8 mouse cellular contexts compared by ENCODE assay signal in genomic region chr2:26483230-26483869, GRCm38 (mm10). TPM values are rescaled to one million over a fixed set of nuclear protein-coding genes. Genes with fewer than 3 reads are reported as not detected.
A peak's percentile ranks its signal among the peaks of the same experiment; 100 is the strongest.
DNase-seq lines count a peak whose midpoint lies in the region; ATAC-seq and TF ChIP-seq lines count a peak whose summit lies in the region.

No protein-coding gene starts in this region.

- peaks cover 64% of the 10 kb centered on the region for H3K4me1 ChIP-seq in heart, embryonic 10.5 days
- H3K4me1 ChIP-seq in embryonic facial prominence, embryonic 10.5 days, result peaks cover 70% of the 10 kb centered on the region
- peaks cover 54% of the 10 kb centered on the region for H3K4me1 ChIP-seq in intestine, postnatal 0 days (replicated peaks; ENCODE audit: control insufficient read depth, insufficient read depth, low read length)

- WGBS in heart, embryonic 10.5 days, result 45% methylated on average over 13 of the region's 13 CpGs
- 65% methylated on average over 13 of the region's 13 CpGs for WGBS in embryonic facial prominence, embryonic 10.5 days
- WGBS in intestine, postnatal 0 days, result 33% methylated on average over 13 of the region's 13 CpGs

- H3K27me3 ChIP-seq in heart, embryonic 10.5 days (ENCODE audit: insufficient read depth, poor library complexity, severe bottlenecking), result peaks cover 8% of the 10 kb centered on the region; the same call in 1 of the 2 replicates
- no peaks in the 10 kb centered on the region for H3K27me3 ChIP-seq in embryonic facial prominence, embryonic 10.5 days (replicated peaks; ENCODE audit: low read depth, poor library complexity, severe bottlenecking)
- H3K27me3 ChIP-seq in intestine, postnatal 0 days (replicated peaks; ENCODE audit: control insufficient read depth, insufficient read depth, low read length), result no peaks in the 10 kb centered on the region

- intact Hi-C loops in heart, postnatal 10 days (cut with DNase I), result no loop called here
- intact Hi-C loops in left cerebral cortex, postnatal 25 days (cut with DNase I), result no loop called here

- H3K36me3 ChIP-seq in heart, embryonic 10.5 days, result peaks cover 53% of the 10 kb centered on the region
- H3K36me3 ChIP-seq in embryonic facial prominence, embryonic 10.5 days (replicated peaks), result peaks cover 71% of the 10 kb centered on the region
- H3K36me3 ChIP-seq in intestine, postnatal 0 days (ENCODE audit: control insufficient read depth, insufficient read depth), result peaks cover 34% of the 10 kb centered on the region

- H3K9ac ChIP-seq in intestine, postnatal 0 days (ENCODE audit: low read depth, low read length), result no peak overlapping the region; the same call in 1 of the 2 replicates

- TF ChIP-seq CTCF in intestine, postnatal 0 days (IDR thresholded peaks at IDR 0.05; ENCODE audit: low read depth), result no peak

- H3K4me2 ChIP-seq in intestine, postnatal 0 days (replicated peaks; ENCODE audit: low read depth), result peak overlapping the region; percentile 51

- ATAC-seq in intestine, postnatal 0 days, result no peak

- DNase-seq in heart, embryonic 10.5 days (ENCODE audit: low spot score), result no peak
- DNase-seq in heart, postnatal 10 days, result no peak
- DNase-seq in embryonic facial prominence, embryonic 10.5 days (ENCODE audit: low spot score), result no peak
- peak; percentile 29 to 51 for DNase-seq in natural killer cell, adult 2 months (ENCODE audit: low spot score in 2 of 2)
- no peak for DNase-seq in left cerebral cortex, postnatal 25 days (ENCODE audit: low spot score in 2 of 2)
- no peak for DNase-seq in frontal cortex, postnatal 10 days (ENCODE audit: low spot score in 2 of 2)
- DNase-seq in gastrocnemius, postnatal 10 days, result no peak

- H3K4me3 ChIP-seq in heart, embryonic 10.5 days, result no peak overlapping the region
- no peak overlapping the region for H3K4me3 ChIP-seq in embryonic facial prominence, embryonic 10.5 days
- H3K4me3 ChIP-seq in intestine, postnatal 0 days (ENCODE audit: low read depth, low read length), result no peak overlapping the region

- peak overlapping the region; percentile 17; the same call in 1 of the 2 replicates for H3K27ac ChIP-seq in heart, embryonic 10.5 days
- H3K27ac ChIP-seq in embryonic facial prominence, embryonic 10.5 days (replicated peaks), result peak overlapping the region; percentile 25; the same call in 1 of the 2 replicates
- H3K27ac ChIP-seq in intestine, postnatal 0 days (ENCODE audit: low read depth, low read length), result peak overlapping the region; percentile 78

- H3K9me3 ChIP-seq in heart, embryonic 10.5 days, result no peaks in the 10 kb centered on the region
- H3K9me3 ChIP-seq in embryonic facial prominence, embryonic 10.5 days, result no peaks in the 10 kb centered on the region
- no peaks in the 10 kb centered on the region for H3K9me3 ChIP-seq in intestine, postnatal 0 days (ENCODE audit: control insufficient read depth)

RNA-seq across cellular contexts. Expression of gene Notch1, which starts 33.1 kb away (rescaled TPM):
- polyA plus RNA-seq in heart, embryonic 10.5 days (2016; fragmentation: Nextera tagmentation; extraction: Ambion mirVana), result 13.2 and 16.6 TPM in 2 replicates
- 10 to 100 TPM; 54.0 to 54.3 TPM for total RNA-seq in heart, postnatal 10 days (2021)
- polyA plus RNA-seq in embryonic facial prominence, embryonic 10.5 days (2016; fragmentation: Nextera tagmentation; extraction: Ambion mirVana), result 17.1 and 20.3 TPM in 2 replicates
- 3.6 and 3.7 TPM in 2 replicates for polyA plus RNA-seq in intestine, postnatal 0 days (2015; fragmentation: Nextera tagmentation; extraction: Ambion mirVana)
- 10 to 100 TPM; 17.4 to 28.9 TPM for total RNA-seq in left cerebral cortex, postnatal 25 days (2021)
- 10 to 100 TPM; 22.5 to 33.5 TPM for total RNA-seq in gastrocnemius, postnatal 10 days (2021)

RNA-seq across cellular contexts. Expression of gene Sec16a, which starts 38.3 kb away (rescaled TPM):
- 24.7 and 26.4 TPM in 2 replicates for polyA plus RNA-seq in heart, embryonic 10.5 days (2016; fragmentation: Nextera tagmentation; extraction: Ambion mirVana)
- total RNA-seq in heart, postnatal 10 days (2021), result 10 to 100 TPM; 38.2 to 45.5 TPM
- polyA plus RNA-seq in embryonic facial prominence, embryonic 10.5 days (2016; fragmentation: Nextera tagmentation; extraction: Ambion mirVana), result 30.4 and 32.1 TPM in 2 replicates
- 17.4 and 18.3 TPM in 2 replicates for polyA plus RNA-seq in intestine, postnatal 0 days (2015; fragmentation: Nextera tagmentation; extraction: Ambion mirVana)
- 10 to 100 TPM; 43.1 to 49.2 TPM for total RNA-seq in left cerebral cortex, postnatal 25 days (2021)
- total RNA-seq in gastrocnemius, postnatal 10 days (2021), result 10 to 100 TPM; 26.3 to 36.5 TPM

Comparison
In these comparisons a context has a peak if more than half of its experiments do, and no peak if none do; other contexts are left out.
1. DNase-seq: peak in natural killer cell, adult 2 months (2 of 2); none in heart, embryonic 10.5 days (single experiment), heart, postnatal 10 days (0 of 2), embryonic facial prominence, embryonic 10.5 days (single experiment), left cerebral cortex, postnatal 25 days (0 of 2), frontal cortex, postnatal 10 days (0 of 2) and gastrocnemius, postnatal 10 days (single experiment).
2. H3K27ac ChIP-seq: peak in every context shown above with its lines; median percentile 78 in intestine, postnatal 0 days; 25 in embryonic facial prominence, embryonic 10.5 days; 17 in heart, embryonic 10.5 days.